Mouse (Mus musculus) liver, postnatal 0 days (tissue): ENCODE measurements around the gene 4930579F01Rik. TPM values are rescaled to one million over a fixed set of nuclear protein-coding genes. Genes with fewer than 3 reads are reported as not detected.

Experiments used
- ATAC-seq: fragments of 200-750 bp; cut with Nextera tagmentation; 2 replicates; pipeline ENCODE4 v1.8.0; 2017; ENCODE audit warnings: mild to moderate bottlenecking, moderate library complexity
- DNase-seq: peaks from one replicate; pipeline ENCODE4 v3.0.0-alpha.2; 2016
- H3K27ac ChIP-seq: fragments of 300-500 bp; sonication (generic); 2 replicates; pipeline ENCODE4 v1.5.1; 2014; ENCODE audit warnings: antibody characterized with exemption, moderate library complexity, mild to moderate bottlenecking, low read depth
- H3K27me3 ChIP-seq: fragments of 300-500 bp; sonication (generic); 2 replicates; pipeline ENCODE4 v1.6.1; 2014; ENCODE audit warnings: low read length, control low read depth, mixed read lengths; ENCODE audit not compliant: insufficient read depth
- H3K36me3 ChIP-seq: fragments of 300-500 bp; sonication (generic); replicated peaks from 2 replicates; pipeline ENCODE4 v1.6.1; 2014; ENCODE audit warnings: mild to moderate bottlenecking, control low read depth, low read length, moderate library complexity, mixed read lengths; ENCODE audit not compliant: insufficient read depth
- H3K4me1 ChIP-seq: fragments of 300-500 bp; sonication (generic); 2 replicates; pipeline ENCODE4 v1.6.1; 2014; ENCODE audit warnings: antibody characterized with exemption, mild to moderate bottlenecking, control low read depth; ENCODE audit not compliant: insufficient read depth
- H3K4me2 ChIP-seq: fragments of 300-500 bp; sonication (generic); 2 replicates; pipeline ENCODE4 v1.6.1; 2014; ENCODE audit warnings: low read depth, mild to moderate bottlenecking, low read length, moderate library complexity, mixed read lengths
- H3K4me3 ChIP-seq: fragments of 300-500 bp; sonication (generic); 2 replicates; pipeline ENCODE4 v1.5.1; 2014; ENCODE audit warnings: low read depth, low read length
- H3K9ac ChIP-seq: fragments of 300-500 bp; sonication (generic); replicated peaks from 2 replicates; pipeline ENCODE4 v1.6.1; 2014; ENCODE audit warnings: mild to moderate bottlenecking, moderate library complexity
- H3K9me3 ChIP-seq: fragments of 300-500 bp; sonication (generic); 2 replicates; pipeline ENCODE4 v1.6.1; 2016; ENCODE audit warnings: mild to moderate bottlenecking, control low read depth, low read length, mixed read lengths
- CTCF ChIP-seq: sonication (generic); IDR thresholded peaks from 2 replicates; pipeline ENCODE4 v1.5.1; 2016; ENCODE audit warnings: antibody characterized with exemption, low read depth
- EP300 ChIP-seq: IDR thresholded peaks from 2 replicates; pipeline ENCODE4 v1.6.1; 2016; ENCODE audit warnings: antibody characterized with exemption, low read depth, mild to moderate bottlenecking
- WGBS: fragments of 180-500 bp; shearing (Covaris S2); extraction: QIAGEN DNeasy Blood & Tissue Kit; methylation state at CpG from one replicate; pipeline ENCODE4 v1.1.7; 2014; ENCODE audit not compliant: insufficient replicate concordance; 5-methylcytosine and 5-hydroxymethylcytosine counted together
- polyA plus RNA-seq: library from polyadenylated mRNA; unstranded; fragments of >200 nt; fragmentation: Nextera tagmentation; extraction: Ambion mirVana; gene quantifications from 2 replicates; pipeline ENCODE4 v1.2.1, GENCODE M21; 2015

4930579F01Rik gene
- not detected in 2 replicates for polyA plus RNA-seq

- Histone ChIP-seq H3K4me3 (no peak within 1 kb of the TSS), H3K9me3 (no peaks in the 10 kb centered on the region), H3K9ac (no peak within 1 kb of the TSS), H3K36me3 (no peaks in the 10 kb centered on the region), H3K27me3 (no peaks in the 10 kb centered on the region), H3K27ac (no peak within 1 kb of the TSS), H3K4me1 (no peaks in the 10 kb centered on the region), H3K4me2 (no peak within 1 kb of the TSS)
- TF ChIP-seq EP300 (no peak), CTCF (no peak)
- 76% methylated on average over 15 of the region's 15 CpGs for WGBS
- DNase-seq (no peak), ATAC-seq (no peak)
These were observed at the start of gene 4930579F01Rik for GRCm38 (mm10) chr3:138193683-138194302. Gene 4930579F01Rik, minus strand, starts transcription at chr3:138193825.

- Histone ChIP-seq H3K4me3 (no peak overlapping the region), H3K9ac (no peak overlapping the region), H3K27me3 (no peaks in the 10 kb centered on the region), H3K4me1 (peaks cover 18% of the 10 kb centered on the region), H3K36me3 (no peaks in the 10 kb centered on the region), H3K9me3 (no peaks in the 10 kb centered on the region), H3K4me2 (no peak overlapping the region), H3K27ac (peak overlapping the region; percentile 58; the same call in 1 of the 2 replicates)
- TF ChIP-seq EP300, result no peak
- TF ChIP-seq CTCF, result no peak
- ATAC-seq (peak; percentile 35), DNase-seq (no peak)
- 62% methylated on average over 6 of the region's 6 CpGs for WGBS
These were observed 49.3 kb upstream of the 4930579F01Rik start for GRCm38 (mm10) chr3:138242933-138243332.

DNA sequence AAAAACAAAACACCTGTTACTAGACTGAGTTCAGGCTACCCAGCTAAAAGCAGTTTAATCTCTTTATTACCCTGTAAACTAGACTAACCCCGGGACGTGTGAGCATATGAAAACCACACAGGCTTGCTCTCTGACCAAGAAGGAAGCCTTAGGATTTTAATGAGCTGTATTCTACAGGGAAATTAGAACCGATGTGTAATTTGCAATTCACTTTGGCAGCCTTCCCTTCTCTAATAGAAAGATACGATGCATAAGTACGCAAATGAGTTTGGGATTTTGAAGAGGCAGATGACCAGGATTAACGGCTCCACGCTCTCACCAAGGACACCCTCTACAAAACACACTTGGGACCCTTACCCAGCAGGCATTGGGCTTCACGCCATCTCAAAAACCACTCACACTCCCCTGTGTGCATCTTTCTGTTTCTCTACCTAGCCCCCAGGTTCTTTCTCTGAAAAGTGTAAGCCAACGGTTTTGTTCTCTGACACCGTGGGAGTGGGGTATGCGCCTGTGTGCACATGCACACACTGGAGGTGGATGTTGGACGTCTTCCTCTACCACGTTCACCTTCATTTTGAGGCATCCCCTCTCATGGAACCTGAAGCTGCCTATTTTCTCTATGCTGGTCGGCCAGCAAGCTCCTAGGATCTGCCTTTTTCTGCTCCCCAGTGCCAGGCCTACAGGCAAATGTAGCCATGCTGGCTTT is 48.5 kb upstream of the 4930579F01Rik start:
- ATAC-seq (no peak), DNase-seq (no peak)
- 77% methylated on average over 14 of the region's 14 CpGs for WGBS
- no peaks in the 10 kb centered on the region for H3K9me3 ChIP-seq
- TF ChIP-seq EP300 (no peak), CTCF (no peak)
- H3K36me3 ChIP-seq, result no peaks in the 10 kb centered on the region
- H3K27me3 ChIP-seq, result no peaks in the 10 kb centered on the region
- no peak overlapping the region for H3K9ac ChIP-seq
- no peak overlapping the region for H3K4me2 ChIP-seq
- H3K4me3 ChIP-seq, result no peak overlapping the region
- peaks cover 18% of the 10 kb centered on the region for H3K4me1 ChIP-seq
- H3K27ac ChIP-seq, result 0 out of 2 replicates have a peak overlapping the region, but pooled peaks have one; percentile 64

GRCm38 (mm10) chr3:138241371-138241770 is 47.7 kb upstream of the 4930579F01Rik start:
- no peaks in the 10 kb centered on the region for H3K27me3 ChIP-seq
- TF ChIP-seq CTCF, result no peak
- TF ChIP-seq EP300, result no peak
- WGBS, result 28% methylated on average over 6 of the region's 6 CpGs
- peaks cover 18% of the 10 kb centered on the region for H3K4me1 ChIP-seq
- no peak for DNase-seq
- ATAC-seq, result no peak
- peak overlapping the region; percentile 64 for H3K27ac ChIP-seq
- H3K4me3 ChIP-seq, result no peak overlapping the region
- no peak overlapping the region for H3K9ac ChIP-seq
- no peak overlapping the region for H3K4me2 ChIP-seq
- H3K36me3 ChIP-seq, result no peaks in the 10 kb centered on the region
- H3K9me3 ChIP-seq, result no peaks in the 10 kb centered on the region

- 68% methylated on average over 5 of the region's 5 CpGs for WGBS
- DNase-seq (no peak), ATAC-seq (no peak)
- no peak overlapping the region for H3K4me2 ChIP-seq
- H3K27ac ChIP-seq, result peak overlapping the region; percentile 64
- H3K4me3 ChIP-seq, result no peak overlapping the region
- no peak for TF ChIP-seq EP300
- no peaks in the 10 kb centered on the region for H3K9me3 ChIP-seq
- peaks cover 18% of the 10 kb centered on the region for H3K4me1 ChIP-seq
- H3K36me3 ChIP-seq, result no peaks in the 10 kb centered on the region
- no peaks in the 10 kb centered on the region for H3K27me3 ChIP-seq
- no peak overlapping the region for H3K9ac ChIP-seq
These were observed 47.3 kb upstream of the 4930579F01Rik start for GRCm38 (mm10) chr3:138240942-138241341.

GRCm38 (mm10) chr3:138240411-138240810 is 46.8 kb upstream of the 4930579F01Rik start:
- no peak for DNase-seq
- WGBS, result 87% methylated on average over 3 of the region's 3 CpGs
- Histone ChIP-seq H3K4me2 (no peak overlapping the region), H3K9ac (no peak overlapping the region), H3K4me3 (no peak overlapping the region), H3K4me1 (peaks cover 18% of the 10 kb centered on the region), H3K27me3 (no peaks in the 10 kb centered on the region), H3K27ac (no peak overlapping the region; the same call in 1 of the 2 replicates), H3K36me3 (no peaks in the 10 kb centered on the region), H3K9me3 (no peaks in the 10 kb centered on the region)
- no peak for TF ChIP-seq EP300
- TF ChIP-seq CTCF, result peak; percentile 59
- ATAC-seq, result no peak
